Mouse (Mus musculus) cerebellum, adult (tissue): ENCODE measurements around the gene Dnajc2.

Experiments
- ATAC-seq: cut with Nextera tagmentation; 2 replicates; pipeline ENCODE4 v1.9.2; 2017; ENCODE audit warnings: mild to moderate bottlenecking, moderate library complexity, mixed read lengths; ENCODE audit not compliant: insufficient number of reproducible peaks, low FRiP score, low TSS enrichment

The Dnajc2 gene

GRCm38 (mm10) chr5:21785053-21785452, at the start of gene Dnajc2, which contains the start of gene Psmc2:
Gene Dnajc2 (minus strand): TSS chr5:21785251.
Gene Psmc2 (plus strand): TSS chr5:21785283.
- peak; percentile 92 for ATAC-seq

DNA sequence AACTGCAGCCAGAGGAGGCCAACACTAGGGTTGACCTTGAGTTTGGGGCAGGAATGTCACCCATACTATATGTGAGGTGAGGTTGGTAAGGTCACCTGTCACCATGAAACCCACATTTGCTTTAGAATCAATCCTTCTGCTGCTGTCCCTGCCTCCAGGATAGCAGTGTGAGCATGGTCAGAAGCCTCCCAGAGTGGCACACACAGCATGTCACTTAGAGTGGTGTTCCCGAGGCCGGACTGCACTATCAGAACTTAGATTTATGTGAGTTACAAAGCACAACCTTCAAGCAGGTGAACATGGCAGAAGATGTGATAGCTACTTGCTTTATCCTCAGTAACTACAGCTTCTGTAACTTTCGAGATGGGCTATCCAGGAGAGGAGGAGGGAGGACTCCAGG, 46.7 kb upstream of the Dnajc2 start:
- ATAC-seq: no peak

GRCm38 (mm10) chr5:21828855-21829254, 43.8 kb upstream of the Dnajc2 start:
- no peak for ATAC-seq

DNA sequence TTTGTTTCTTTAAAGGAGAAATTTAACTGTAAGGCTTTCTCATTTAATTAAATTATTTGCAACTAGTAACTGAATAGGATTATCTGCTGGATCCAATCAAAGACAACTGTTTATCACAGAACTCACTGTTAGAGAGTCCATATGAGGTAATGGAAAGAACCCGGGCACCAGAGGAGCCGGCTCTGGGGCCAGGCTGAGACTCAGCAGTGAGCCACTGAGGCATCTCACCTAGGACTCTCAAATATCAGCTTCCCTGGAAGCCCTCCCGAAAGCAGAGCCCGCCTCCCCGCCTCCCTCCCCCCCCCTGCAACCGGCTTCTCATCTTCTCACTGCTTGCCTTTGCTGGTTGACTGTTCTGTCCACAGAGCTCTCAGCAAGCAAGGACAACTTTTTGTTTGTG, 42.6 kb upstream of the Dnajc2 start:
- ATAC-seq: no peak

DNA sequence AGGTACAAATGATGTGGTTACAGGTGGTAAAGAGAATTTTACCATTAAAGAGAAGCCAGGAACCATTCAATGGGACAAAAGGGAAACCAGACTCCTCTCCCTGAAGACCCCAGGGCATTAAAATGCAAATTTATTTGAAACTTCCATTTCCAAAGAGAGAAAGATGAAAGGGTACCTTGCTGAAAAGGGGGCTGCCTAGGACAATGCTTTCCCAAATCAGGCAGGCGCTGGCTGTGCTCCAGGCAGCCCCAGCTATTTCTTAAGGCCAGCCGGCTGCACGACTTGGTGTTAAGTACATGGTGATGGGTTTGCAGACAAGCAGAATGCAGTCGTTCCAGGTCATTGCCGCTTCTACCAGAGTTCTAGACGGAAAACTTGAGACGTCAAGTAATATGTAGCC, 41.3 kb upstream of the Dnajc2 start:
- ATAC-seq: no peak

- no peak for ATAC-seq
Observed at GRCm38 (mm10) chr5:21813994-21814393, 28.9 kb upstream of the Dnajc2 start.

DNA sequence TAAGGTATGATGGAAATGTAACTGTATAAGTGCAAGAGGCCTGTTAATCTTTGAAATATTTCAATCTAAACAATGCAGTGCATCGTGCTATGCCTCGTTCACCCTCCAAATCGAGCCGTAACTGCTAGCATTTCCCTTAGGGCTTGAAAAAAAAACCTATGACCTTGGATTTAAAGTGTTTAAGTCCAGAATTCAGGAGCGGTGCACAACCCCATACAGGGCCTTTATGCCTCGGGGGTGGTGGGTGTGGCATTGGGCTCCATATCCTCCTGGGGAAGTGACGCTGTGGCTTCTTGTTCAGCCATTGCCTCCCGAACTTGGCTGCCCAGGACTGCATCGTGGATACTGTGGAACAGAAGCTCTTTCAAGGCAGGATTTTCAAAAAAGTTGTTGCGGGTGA, 25.9 kb upstream of the Dnajc2 start:
- no peak for ATAC-seq

DNA sequence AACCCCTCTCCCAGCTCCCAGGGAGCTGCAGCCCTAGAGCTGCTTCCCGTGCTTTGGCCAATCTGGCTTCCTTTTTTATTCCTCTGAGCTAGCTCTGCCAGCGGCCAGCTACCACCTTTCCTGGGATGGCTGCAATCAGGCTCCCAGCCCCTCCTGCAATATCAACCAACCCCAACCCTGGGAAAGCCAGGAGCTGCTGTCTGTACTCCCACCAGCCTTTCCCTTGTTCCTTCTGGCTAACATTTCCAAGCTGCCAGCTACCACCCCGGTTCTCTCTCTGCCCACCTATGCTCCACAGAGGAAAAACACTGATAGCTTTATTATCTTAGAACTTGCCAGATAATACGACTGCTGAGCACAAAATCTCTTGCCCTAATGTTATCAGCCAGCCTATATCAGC, 19.8 kb upstream of the Dnajc2 start:
- no peak for ATAC-seq

DNA sequence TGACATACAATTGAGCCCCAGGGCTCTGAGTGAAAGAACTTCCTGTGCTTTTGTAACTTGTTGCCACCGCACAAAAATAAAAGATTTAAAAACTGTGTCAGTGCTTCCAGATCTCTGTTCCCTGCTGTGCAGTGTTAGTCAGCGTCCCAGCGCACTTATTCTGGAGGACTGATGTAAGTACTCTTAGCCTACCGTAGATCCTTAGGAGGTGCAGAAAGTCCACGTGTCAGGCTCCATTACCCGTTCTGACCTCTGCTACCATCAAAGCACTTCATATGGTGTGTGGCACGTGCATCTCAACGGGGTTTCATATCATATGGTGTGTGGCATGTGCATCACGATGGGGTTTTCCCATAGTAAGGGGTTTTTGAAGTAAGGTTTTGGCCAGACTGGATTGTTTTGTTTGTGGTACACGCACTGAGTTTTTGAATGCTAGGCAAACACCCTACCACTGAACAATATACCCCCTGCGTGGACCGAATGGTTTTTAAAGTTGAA, 18.7 kb upstream of the Dnajc2 start:
- ATAC-seq: no peak

DNA sequence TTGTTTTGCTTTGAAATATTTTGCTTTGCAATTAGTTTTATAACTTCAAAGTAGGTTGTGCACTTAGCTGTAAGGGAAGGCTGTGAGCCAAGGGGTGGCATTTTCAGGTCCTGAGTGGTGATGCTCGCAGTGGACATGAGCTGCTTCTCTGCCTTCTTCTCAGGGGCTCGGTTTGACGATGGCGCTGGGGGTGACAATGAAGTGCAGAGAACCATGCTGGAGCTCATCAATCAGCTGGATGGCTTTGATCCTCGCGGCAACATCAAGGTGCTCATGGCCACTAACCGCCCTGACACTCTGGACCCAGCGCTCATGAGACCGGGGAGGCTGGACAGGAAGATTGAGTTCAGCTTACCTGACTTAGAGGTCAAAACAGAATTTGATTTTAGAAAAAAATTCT, 17.9 kb upstream of the Dnajc2 start:
- no peak for ATAC-seq

DNA sequence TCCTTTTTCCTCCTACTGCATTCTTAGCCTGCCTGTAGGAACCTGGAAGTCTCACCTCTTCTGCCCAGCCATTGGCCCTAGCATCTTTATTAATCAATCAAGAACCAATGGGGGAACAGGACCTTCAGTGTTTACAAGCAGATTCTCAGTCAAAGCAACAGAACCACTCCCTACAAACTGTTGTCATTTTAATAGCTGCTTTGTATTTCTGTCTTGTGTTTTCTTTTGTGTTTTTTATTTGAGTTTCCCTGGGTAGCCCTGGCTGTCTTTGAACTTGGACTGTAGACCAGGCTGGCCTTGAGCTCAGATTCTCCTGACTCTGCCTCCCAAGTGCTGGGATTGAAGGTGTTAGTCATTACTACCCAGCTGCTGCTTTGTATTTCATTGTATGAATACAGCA, 7.1 kb upstream of the Dnajc2 start:
- no peak for ATAC-seq

DNA sequence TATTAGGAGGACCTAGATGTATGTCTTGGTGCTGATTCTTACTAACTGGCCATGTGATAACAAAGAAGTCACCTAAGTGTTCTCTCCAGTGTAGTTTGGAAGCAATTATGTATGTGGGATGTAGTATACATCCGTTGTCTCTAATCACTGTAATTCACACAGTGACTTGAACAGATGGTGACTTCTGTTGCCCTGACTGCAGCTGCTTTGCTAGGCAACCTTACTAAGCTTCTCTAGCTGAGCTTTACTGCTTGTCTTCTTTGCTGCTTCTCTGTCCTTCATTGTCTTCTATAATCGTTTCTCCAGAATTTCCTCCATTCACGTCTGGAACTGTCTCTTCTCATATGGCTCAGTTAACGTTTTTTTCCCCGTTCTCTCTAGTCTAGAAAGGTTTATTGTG, 4.0 kb upstream of the Dnajc2 start:
- no peak for ATAC-seq

GRCm38 (mm10) chr5:21787186-21788105, 2.4 kb upstream of the Dnajc2 start:
- ATAC-seq: no peak

- ATAC-seq: peak; percentile 82
Observed at GRCm38 (mm10) chr5:21786258-21787185, 1.5 kb upstream of the Dnajc2 start.

DNA sequence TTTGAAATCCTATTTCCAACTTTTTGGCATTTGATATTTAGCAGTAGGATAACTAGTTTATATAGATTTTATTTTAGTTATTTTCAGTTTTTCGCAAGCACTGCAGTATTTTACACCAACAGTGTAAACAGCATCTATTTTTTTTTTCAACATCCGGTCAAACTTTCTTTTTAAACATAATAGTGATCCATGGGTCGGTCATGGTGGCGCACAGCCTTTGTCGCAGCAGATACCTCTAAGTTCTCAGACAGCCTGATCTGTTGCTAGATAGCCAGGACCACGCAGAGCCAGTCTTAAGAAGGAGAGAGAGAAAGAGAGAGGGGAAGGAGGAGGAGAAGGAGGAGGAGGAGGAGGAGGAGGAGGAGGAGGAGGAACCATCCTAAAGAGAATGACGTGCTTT, 725 bp upstream of the Dnajc2 start:
- ATAC-seq: no peak

- peak; percentile 47 for ATAC-seq
Observed at GRCm38 (mm10) chr5:21784161-21785052, 644 bp downstream of the Dnajc2 start.

GRCm38 (mm10) chr5:21776491-21776890, 8.6 kb downstream of the Dnajc2 start:
- no peak for ATAC-seq

DNA sequence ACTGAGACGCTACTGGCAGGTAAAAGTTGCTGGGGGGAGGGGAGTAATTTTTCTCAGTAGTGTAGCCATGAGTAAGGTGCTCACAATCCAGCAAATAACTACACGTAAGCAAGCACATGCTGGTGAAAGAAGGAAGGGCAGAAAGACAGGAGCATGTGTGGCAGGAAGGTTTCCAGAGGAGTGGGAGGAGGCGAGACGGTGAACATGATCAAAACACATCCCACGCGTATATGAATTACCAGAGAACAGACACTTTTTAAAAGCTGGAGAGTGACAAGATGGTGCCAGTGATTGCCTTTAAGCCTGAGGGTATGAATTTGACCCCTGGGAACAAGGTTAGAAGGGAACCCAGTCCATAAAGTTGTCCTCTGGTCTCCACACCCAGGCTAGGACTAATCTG, 15.2 kb downstream of the Dnajc2 start:
- ATAC-seq: no peak

DNA sequence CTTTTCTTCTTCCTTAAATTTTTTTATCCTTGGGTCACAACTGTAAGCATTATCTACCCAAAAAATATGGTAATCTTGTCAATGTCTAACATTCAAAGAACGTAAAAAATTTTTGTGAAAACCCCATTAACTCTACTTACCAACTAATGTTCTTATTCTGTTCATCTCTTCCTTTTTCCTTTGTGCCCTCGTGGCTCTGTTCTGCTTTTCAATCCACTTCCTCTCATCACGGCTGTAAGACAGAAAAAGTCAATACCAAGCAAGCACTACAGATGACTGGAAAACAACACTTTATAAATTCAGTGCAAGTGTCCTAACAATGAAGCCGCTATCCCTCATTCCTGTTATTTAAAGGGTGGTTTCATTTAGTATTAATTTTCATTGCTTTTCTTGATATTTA, 16.5 kb downstream of the Dnajc2 start:
- ATAC-seq: no peak

GRCm38 (mm10) chr5:21745966-21746365, 39.1 kb downstream of the Dnajc2 start:
- no peak for ATAC-seq
